Mouse (Mus musculus): ENCODE data around the gene Arhgef12.

DNA sequence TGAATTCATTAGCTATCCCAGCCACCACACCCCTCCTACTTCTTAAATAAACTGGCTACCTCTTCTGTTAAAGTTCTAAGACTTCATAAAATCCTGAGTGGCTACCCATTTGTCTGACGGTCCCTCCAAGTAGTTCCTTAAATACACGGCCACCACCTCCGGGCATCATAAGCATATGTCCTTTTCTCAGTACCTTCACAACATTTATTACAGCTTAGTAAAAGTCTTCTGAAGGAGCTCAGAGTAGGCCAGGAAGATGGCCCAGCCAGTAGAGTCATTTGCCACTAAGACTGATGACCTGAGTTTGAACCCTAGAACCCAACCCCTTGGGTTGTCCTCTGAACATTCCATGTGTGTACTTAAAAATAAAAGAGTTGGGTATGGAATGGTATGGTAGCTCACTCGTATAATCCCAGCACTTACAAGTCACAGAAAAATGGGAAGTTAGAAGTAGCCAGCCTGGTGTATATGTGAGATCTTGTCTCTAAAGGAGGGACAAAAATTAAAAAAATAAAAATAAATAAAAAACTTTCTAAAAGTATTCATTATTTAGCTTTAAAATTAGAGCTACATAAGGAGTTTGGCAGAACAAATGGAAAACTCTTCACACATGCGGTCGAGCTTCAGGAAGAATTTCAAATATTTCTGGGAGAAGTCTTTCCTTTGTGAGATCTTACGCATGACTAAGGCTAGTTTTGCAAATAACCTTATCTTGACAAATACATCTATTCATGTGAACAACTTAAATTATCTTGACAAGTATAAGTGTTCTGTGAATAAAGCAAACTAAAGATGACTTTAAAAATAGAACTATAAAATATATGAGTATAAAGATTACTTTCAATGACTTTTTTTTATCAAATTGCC, 22.3 kb downstream of the Arhgef12 start:
- TF ChIP-seq CTCF (IDR thresholded peaks at IDR 0.05; ENCODE audit: insufficient read depth, low read depth, low read length) (no peak), POLR2A (IDR thresholded peaks at IDR 0.05; ENCODE audit: insufficient read depth, low read depth, low read length) (no peak)
